Mouse (Mus musculus): ENCODE results near the gene Ucp2. TPM values are rescaled to one million over a fixed set of nuclear protein-coding genes. Genes with fewer than 3 reads are reported as not detected.
A peak's percentile ranks its signal among the peaks of the same experiment; 100 is the strongest.

Gene Ucp2
- polyA plus RNA-seq, 1 experiment from 2014 or later = 76.4 TPM

DNA sequence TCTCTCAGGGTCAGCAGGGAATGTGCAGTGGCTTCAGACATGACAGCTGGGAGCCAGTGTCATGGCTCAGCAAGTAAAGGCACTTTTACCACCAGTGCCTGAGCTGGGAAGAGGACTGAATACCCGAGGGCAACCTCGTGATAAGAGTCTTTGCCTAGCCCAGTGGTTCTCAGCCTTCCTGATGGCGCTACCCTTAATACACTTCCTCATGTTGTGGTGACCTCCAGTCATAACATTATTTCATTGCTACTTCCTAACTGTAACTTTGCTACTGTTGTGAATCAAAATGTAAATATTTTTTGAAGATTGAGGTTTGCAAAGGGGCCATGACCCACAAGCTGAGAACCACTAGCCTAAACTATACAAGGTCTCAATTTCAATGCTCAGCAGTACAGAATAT lies 15.5 kb downstream of the Ucp2 start:
- H3K36me3 ChIP-seq = no peaks in the 10 kb centered on the region
- H3K4me1 ChIP-seq (replicated peaks) = peaks cover 8% of the 10 kb centered on the region; the same call in 1 of the 2 replicates
- no peak overlapping the region for H3K4me2 ChIP-seq
- WGBS = 43% methylated on average over 3 of the region's 3 CpGs
- no peaks in the 10 kb centered on the region for H3K9me3 ChIP-seq
- no peak for ATAC-seq (ENCODE audit: low read depth)
- H3K4me3 ChIP-seq = no peak overlapping the region
- no peaks in the 10 kb centered on the region for H3K27me3 ChIP-seq
- no peak overlapping the region for H3K27ac ChIP-seq (replicated peaks)
- H3K9ac ChIP-seq = no peak overlapping the region

DNA sequence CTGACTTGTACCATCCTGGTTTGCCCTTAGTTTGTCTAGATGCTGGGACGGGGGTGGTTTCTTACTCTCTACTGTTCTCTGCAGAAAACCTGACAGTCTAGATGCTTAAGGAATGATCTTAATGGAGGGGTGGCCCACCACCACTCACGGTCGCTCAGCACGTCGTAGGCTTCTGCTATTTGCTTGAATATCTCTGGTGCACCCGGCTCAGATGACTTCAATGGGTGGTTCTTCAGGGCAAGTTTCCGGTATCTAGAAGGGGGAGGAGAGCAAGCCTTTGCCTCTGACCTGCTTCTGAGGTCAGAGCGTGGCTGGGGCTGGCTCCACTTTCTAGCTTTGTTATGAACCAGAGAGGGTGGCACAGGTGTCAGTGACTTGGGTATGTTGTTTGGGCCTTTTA lies 18.5 kb downstream of the Ucp2 start:
- H3K9me3 ChIP-seq = no peaks in the 10 kb centered on the region
- no peak overlapping the region for H3K27ac ChIP-seq (replicated peaks)
- ATAC-seq (ENCODE audit: low read depth) = no peak
- no peak overlapping the region for H3K9ac ChIP-seq
- H3K27me3 ChIP-seq = no peaks in the 10 kb centered on the region
- WGBS = 82% methylated on average over 8 of the region's 8 CpGs
- no peak overlapping the region for H3K4me3 ChIP-seq
- no peaks in the 10 kb centered on the region for H3K36me3 ChIP-seq
- H3K4me2 ChIP-seq = no peak overlapping the region
- H3K4me1 ChIP-seq (replicated peaks) = peaks cover 14% of the 10 kb centered on the region; the same call in 1 of the 2 replicates

DNA sequence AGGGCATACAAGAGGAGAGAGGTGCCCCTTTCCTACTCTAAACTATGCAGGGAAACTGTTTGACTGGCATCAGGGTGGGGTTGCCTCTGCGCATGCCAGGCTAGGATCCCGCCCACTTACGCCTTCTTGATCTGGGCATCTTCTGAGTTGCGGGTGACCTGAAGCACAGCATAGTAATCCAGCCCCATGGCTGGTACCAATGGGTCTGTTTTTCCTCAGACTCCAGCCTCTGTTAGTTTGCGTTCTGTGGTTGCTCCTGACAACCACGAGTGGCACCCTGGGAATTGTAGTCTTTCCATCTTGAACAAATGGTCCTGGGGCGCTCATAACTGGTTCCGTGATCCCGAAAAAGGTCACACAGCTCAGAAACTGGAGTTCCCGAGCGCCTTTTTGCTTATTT lies 21.4 kb downstream of the Ucp2 start, which contains the start of gene Dnajb13:
Dnajb13 (minus strand) TSS at position 388 of the 400 bp plus-strand sequence.
- Histone ChIP-seq H3K4me3 (no peak within 1 kb of the TSS), H3K27ac (replicated peaks) (no peak within 1 kb of the TSS), H3K9ac (no peak within 1 kb of the TSS), H3K9me3 (no peaks in the 10 kb centered on the region), H3K4me2 (0 out of 2 replicates have a peak within 1 kb of the TSS, but pooled peaks have one; percentile 30), H3K4me1 (replicated peaks) (0 out of 2 replicates have a peak, but pooled peaks cover 6% of the 10 kb centered on the region), H3K36me3 (no peaks in the 10 kb centered on the region), H3K27me3 (no peaks in the 10 kb centered on the region)
- ATAC-seq (ENCODE audit: low read depth) = peak; percentile 72; the same call in 1 of the 2 replicates
- WGBS = 40% methylated on average over 11 of the region's 11 CpGs

DNA sequence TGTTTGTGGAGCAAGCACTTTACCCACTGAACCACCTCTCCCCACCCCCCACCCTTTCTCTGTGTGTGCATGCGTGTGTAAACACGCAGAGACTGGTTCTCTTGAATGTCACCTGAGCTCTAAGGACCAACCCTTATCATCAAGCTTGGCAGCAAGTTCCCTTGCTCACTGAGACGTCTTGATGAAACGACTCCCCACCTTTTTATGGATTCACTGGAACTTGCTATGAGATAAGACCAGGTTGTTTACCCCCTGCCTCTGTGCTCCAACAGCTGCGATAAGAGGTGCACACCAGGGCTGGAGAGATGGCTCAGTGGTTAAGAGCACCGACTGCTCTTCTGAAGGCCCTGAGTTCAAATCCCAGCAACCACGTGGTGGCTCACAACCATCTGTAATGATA lies 27.1 kb downstream of the Ucp2 start:
- Histone ChIP-seq H3K36me3 (no peaks in the 10 kb centered on the region), H3K27ac (replicated peaks) (no peak overlapping the region), H3K4me3 (no peak overlapping the region), H3K9me3 (no peaks in the 10 kb centered on the region), H3K4me1 (replicated peaks) (no peaks in the 10 kb centered on the region), H3K9ac (no peak overlapping the region), H3K4me2 (no peak overlapping the region), H3K27me3 (no peaks in the 10 kb centered on the region)
- ATAC-seq (ENCODE audit: low read depth) = no peak
- WGBS = 72% methylated on average over 7 of the region's 7 CpGs

DNA sequence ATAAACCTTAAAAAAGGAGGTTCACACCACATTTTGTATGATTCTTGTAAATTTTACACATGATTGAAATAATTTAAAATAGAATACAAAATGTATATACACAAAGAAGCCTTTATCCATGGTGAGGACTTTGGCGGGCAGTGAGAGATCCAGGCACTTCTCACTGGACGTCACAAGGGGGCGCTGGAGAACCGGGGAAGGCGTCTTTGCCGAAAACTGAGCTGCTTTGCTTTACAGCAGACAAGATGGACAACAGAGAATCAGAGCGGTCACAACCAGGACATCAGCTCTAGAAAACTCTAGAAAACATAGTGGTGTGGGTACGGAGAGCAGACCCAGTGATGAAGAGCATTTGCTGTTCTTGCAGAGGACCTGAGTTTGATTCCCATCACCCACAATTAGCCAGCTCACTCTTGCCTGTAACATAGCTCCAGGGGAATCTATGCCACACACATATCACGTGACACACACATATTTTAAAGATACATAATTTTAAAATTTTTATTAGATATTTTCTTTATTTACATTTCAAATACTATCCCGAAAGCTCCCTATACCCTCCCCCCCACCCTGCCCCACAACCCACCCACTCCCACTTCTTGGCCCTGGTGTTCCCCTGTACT lies 27.6 kb downstream of the Ucp2 start:
- H3K27ac ChIP-seq (replicated peaks) = no peak overlapping the region
- no peak overlapping the region for H3K4me3 ChIP-seq
- no peak overlapping the region for H3K4me2 ChIP-seq
- H3K4me1 ChIP-seq (replicated peaks) = no peaks in the 10 kb centered on the region
- H3K9ac ChIP-seq = no peak overlapping the region
- 23% methylated on average over 10 of the region's 10 CpGs for WGBS
- no peaks in the 10 kb centered on the region for H3K27me3 ChIP-seq
- no peaks in the 10 kb centered on the region for H3K36me3 ChIP-seq
- no peaks in the 10 kb centered on the region for H3K9me3 ChIP-seq
- ATAC-seq (ENCODE audit: low read depth) = peak; percentile 80; the same call in 1 of the 2 replicates

DNA sequence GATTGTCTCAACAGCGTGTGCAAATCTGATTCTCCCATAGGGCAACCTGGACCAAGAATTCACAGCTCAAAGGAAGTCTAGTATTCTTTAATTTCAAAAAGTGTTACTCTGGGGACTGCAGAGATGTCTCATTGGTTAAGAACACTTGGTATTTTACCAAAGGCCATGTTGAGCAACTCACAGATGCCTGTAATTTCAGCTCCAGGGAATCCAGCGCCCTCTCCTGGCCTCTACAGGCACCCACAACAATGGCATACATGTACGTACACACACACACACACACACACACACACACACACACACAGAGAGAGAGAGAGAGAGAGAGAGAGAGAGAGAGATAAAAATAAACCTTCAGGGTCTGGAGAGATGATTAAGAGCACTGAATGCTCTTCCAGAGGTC lies 29.1 kb downstream of the Ucp2 start:
- Histone ChIP-seq H3K27me3 (no peaks in the 10 kb centered on the region), H3K9me3 (no peaks in the 10 kb centered on the region), H3K4me3 (no peak overlapping the region), H3K4me2 (no peak overlapping the region), H3K9ac (no peak overlapping the region), H3K36me3 (no peaks in the 10 kb centered on the region), H3K27ac (replicated peaks) (no peak overlapping the region), H3K4me1 (replicated peaks) (no peaks in the 10 kb centered on the region)
- WGBS = 85% methylated on average over 3 of the region's 3 CpGs
- ATAC-seq (ENCODE audit: low read depth) = no peak

DNA sequence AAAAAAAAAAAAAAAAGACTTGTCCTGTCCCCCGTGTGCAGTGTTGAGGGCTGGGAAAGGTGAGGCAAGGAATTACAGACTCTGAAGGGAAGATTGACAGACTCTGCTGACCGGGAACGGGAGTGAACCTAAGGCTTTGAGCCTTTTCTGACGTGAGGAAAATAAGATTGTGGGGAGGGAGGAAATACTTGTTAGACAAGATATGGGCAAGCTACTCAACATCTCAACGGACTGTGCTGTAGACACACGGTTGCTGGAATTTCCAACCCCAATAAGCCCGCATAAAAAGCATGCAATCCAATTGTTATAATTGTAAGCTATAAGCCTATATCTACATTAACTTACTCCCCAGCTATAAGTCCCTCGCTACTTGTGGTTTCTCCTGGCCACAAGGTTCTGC lies 31.5 kb downstream of the Ucp2 start:
- Histone ChIP-seq H3K9me3 (no peaks in the 10 kb centered on the region), H3K4me1 (replicated peaks) (peaks cover 8% of the 10 kb centered on the region; the same call in 1 of the 2 replicates), H3K4me2 (no peak overlapping the region), H3K27me3 (no peaks in the 10 kb centered on the region), H3K4me3 (no peak overlapping the region), H3K36me3 (no peaks in the 10 kb centered on the region), H3K27ac (replicated peaks) (no peak overlapping the region), H3K9ac (no peak overlapping the region)
- 75% methylated on average over 8 of the region's 8 CpGs for WGBS
- ATAC-seq (ENCODE audit: low read depth) = no peak

DNA sequence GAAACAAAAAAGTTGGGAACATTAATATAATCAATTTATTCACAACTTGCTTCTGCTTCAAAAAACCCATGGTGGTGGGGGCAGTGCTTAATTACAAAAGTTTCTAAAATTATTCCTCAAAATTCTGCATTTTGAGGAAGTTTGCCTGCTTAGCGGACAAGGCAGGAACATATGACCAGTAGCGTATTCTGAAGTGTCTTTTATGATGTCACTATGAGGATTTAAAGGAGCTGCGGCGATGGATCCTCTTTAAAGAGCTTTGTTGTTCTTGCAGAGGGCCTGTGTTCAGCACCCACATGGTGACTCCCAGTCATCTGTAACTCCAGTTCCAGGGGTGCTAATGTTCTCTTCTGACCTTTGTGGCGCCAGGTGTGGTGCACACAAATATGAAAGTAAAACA lies 37.6 kb downstream of the Ucp2 start:
- Histone ChIP-seq H3K4me2 (no peak overlapping the region), H3K27ac (replicated peaks) (no peak overlapping the region), H3K9ac (no peak overlapping the region), H3K4me1 (replicated peaks) (peaks cover 8% of the 10 kb centered on the region; the same call in 1 of the 2 replicates), H3K4me3 (no peak overlapping the region), H3K27me3 (no peaks in the 10 kb centered on the region), H3K9me3 (no peaks in the 10 kb centered on the region), H3K36me3 (no peaks in the 10 kb centered on the region)
- WGBS = 94% methylated on average over 5 of the region's 5 CpGs
- ATAC-seq (ENCODE audit: low read depth) = no peak

DNA sequence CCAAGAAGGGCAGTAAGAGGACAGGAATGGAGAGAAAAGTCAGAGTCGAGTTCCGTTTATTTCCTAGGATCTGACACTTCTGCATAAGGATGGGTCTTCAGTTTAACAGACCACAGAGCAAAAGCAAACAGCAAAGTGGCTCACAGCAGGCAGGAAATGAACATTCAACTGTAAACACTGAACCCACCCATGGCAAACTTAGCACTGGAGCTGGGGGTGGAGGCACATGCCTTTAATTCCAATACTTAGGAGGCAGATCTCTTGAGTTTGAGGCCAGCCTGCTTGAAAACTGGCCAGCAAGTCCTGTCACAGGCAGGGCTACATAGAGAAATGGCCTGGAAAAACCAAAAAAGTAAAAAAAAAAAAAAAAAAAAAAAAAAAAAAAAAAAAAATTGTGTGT lies 40.4 kb downstream of the Ucp2 start:
- H3K36me3 ChIP-seq = no peaks in the 10 kb centered on the region
- H3K4me3 ChIP-seq = no peak overlapping the region
- H3K9ac ChIP-seq = no peak overlapping the region
- H3K27ac ChIP-seq (replicated peaks) = no peak overlapping the region
- H3K27me3 ChIP-seq = no peaks in the 10 kb centered on the region
- ATAC-seq (ENCODE audit: low read depth) = no peak
- WGBS = 69% methylated on average over 2 of the region's 2 CpGs
- peaks cover 12% of the 10 kb centered on the region for H3K4me1 ChIP-seq (replicated peaks)
- no peaks in the 10 kb centered on the region for H3K9me3 ChIP-seq
- no peak overlapping the region for H3K4me2 ChIP-seq

DNA sequence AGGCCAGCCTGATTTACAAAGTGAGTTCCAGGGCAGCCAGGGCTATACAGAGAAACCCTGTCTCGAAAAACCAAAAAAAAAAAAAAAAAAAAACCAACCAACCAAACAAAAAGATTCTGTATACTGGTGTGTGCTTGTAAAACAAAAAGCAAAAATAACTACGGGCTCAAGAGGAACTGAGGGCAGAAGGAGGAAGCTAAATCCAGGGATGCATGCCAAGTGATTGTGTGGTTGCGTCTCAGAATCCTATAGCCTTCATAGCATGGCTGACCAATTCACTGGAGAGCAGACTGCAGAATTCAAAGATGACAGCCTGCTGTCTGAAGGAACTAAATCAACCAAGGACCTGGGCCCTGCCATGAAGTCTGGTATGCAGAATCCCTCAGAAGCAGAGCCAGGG lies 41.1 kb downstream of the Ucp2 start:
- Histone ChIP-seq H3K4me1 (replicated peaks) (peaks cover 12% of the 10 kb centered on the region), H3K9me3 (no peaks in the 10 kb centered on the region), H3K9ac (no peak overlapping the region), H3K4me3 (no peak overlapping the region), H3K27ac (replicated peaks) (no peak overlapping the region), H3K4me2 (no peak overlapping the region), H3K36me3 (peaks cover 5% of the 10 kb centered on the region), H3K27me3 (no peaks in the 10 kb centered on the region)
- WGBS = 89% methylated on average over 3 of the region's 3 CpGs
- no peak for ATAC-seq (ENCODE audit: low read depth)

DNA sequence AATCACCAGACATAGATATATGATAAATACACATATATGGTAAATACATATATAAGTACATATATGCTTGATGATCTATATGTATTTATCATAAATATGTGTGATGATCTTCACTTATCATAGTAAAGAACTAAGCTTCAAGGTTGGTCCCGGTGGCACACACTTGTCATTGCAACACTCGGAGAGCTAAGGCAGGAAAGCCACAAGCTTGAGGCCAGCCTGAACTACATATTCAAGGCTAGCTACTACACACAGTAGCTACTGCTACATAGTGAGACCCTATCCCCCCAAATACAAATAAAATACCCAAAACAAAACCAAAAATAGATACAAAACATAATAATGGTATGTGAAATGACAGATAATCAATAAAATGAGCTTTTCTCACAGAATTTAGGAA lies 42.7 kb downstream of the Ucp2 start:
- WGBS = 84% methylated on average over 2 of the region's 2 CpGs
- no peaks in the 10 kb centered on the region for H3K27me3 ChIP-seq
- H3K27ac ChIP-seq (replicated peaks) = no peak overlapping the region
- H3K4me2 ChIP-seq = peak overlapping the region; percentile 72; the same call in 1 of the 2 replicates
- H3K9me3 ChIP-seq = no peaks in the 10 kb centered on the region
- H3K4me3 ChIP-seq = no peak overlapping the region
- peaks cover 12% of the 10 kb centered on the region for H3K4me1 ChIP-seq (replicated peaks)
- no peak for ATAC-seq (ENCODE audit: low read depth)
- H3K36me3 ChIP-seq = peaks cover 19% of the 10 kb centered on the region
- no peak overlapping the region for H3K9ac ChIP-seq

DNA sequence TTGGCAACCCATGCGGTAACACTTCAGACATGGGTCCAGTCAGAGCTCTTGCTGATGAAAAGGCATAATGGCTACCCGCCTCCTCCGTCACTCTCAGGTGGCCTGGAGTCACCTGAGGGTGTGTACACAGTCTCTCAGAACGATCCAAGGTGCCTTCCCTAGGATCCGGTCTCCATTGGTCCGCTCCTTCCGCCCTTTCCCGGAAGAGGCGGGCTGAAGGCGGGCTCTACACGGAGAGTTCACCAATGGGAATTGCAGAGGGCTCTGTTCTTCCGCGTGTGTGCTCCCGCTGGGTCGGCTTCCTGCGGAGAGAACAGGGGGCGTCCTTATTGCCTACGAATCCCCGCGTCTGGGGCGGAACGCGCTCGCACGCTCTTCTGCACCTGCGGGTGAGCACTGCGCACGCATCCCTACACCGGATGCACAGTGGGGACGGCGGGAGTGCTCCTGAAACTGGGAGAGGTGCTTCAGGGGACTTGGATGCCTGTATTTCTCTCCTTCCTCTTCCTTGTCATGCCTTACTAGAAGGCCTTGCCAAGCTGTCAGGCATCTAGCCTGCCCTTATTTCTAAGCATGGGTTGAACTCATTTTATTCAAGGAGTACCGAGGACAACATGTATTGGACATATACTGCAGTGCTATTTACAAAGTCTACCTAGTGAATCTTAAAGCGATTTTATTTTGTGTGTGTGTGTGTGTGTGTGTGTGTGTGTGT lies 43.8 kb downstream of the Ucp2 start, which contains the start of gene Coa4:
Coa4 (plus strand) TSS at position 268 of the 715 bp plus-strand sequence.
- Histone ChIP-seq H3K27me3 (no peaks in the 10 kb centered on the region), H3K4me3 (peak within 1 kb of the TSS; percentile 62), H3K27ac (replicated peaks) (peak within 1 kb of the TSS; percentile 88), H3K4me1 (replicated peaks) (peaks cover 12% of the 10 kb centered on the region), H3K9ac (peak within 1 kb of the TSS; percentile 77), H3K36me3 (peaks cover 19% of the 10 kb centered on the region), H3K4me2 (peak within 1 kb of the TSS; percentile 72), H3K9me3 (no peaks in the 10 kb centered on the region)
- ATAC-seq (ENCODE audit: low read depth) = peak; percentile 100
- WGBS = 1% methylated on average over 33 of the region's 33 CpGs

Data from neural tube, embryonic 13.5 days (tissue).